Mouse (Mus musculus): Measurements from ENCODE around the gene Psme2. TPM values are rescaled to one million over a fixed set of nuclear protein-coding genes. Genes with fewer than 3 reads are reported as not detected.

Psme2 gene
- polyA plus RNA-seq, 1 experiment from 2014 or later: 249 TPM

Other genes with a start within 250 kb of the Psme2 start
- gene Dhrs4, start 112.4 kb downstream of the Psme2 start, polyA plus RNA-seq (2014; fragmentation: Nextera tagmentation; extraction: Ambion mirVana): 46.9 and 47.4 TPM in 2 replicates
- 3.4 and 3.9 TPM in 2 replicates for gene Carmil3, start 100.5 kb downstream of the Psme2 start, polyA plus RNA-seq (2014; fragmentation: Nextera tagmentation; extraction: Ambion mirVana)
- gene Cpne6, start 80.7 kb downstream of the Psme2 start, polyA plus RNA-seq (2014; fragmentation: Nextera tagmentation; extraction: Ambion mirVana): 3.7 and 5.2 TPM in 2 replicates
- not detected in 2 replicates for gene Nrl, start 66.1 kb downstream of the Psme2 start, polyA plus RNA-seq (2014; fragmentation: Nextera tagmentation; extraction: Ambion mirVana)
- gene Pck2, start 50.8 kb downstream of the Psme2 start, polyA plus RNA-seq (2014; fragmentation: Nextera tagmentation; extraction: Ambion mirVana): 28.1 and 32.7 TPM in 2 replicates
- gene Dcaf11, start 31.1 kb downstream of the Psme2 start, polyA plus RNA-seq (2014; fragmentation: Nextera tagmentation; extraction: Ambion mirVana): 55.1 and 57.7 TPM in 2 replicates
- gene A730061H03Rik, start 30.7 kb downstream of the Psme2 start, polyA plus RNA-seq (2014; fragmentation: Nextera tagmentation; extraction: Ambion mirVana): 1.1 and 1.2 TPM in 2 replicates
- gene Fitm1, start 15.5 kb downstream of the Psme2 start, polyA plus RNA-seq (2014; fragmentation: Nextera tagmentation; extraction: Ambion mirVana): 36.5 and 46.9 TPM in 2 replicates
- gene Psme1, start 13.0 kb downstream of the Psme2 start, polyA plus RNA-seq (2014; fragmentation: Nextera tagmentation; extraction: Ambion mirVana): 119 and 123 TPM in 2 replicates
- gene Emc9, start 5.8 kb downstream of the Psme2 start, polyA plus RNA-seq (2014; fragmentation: Nextera tagmentation; extraction: Ambion mirVana): 9.9 and 12.6 TPM in 2 replicates
- 11.7 and 13.7 TPM in 2 replicates for gene Rnf31, start 595 bp upstream of the Psme2 start, polyA plus RNA-seq (2014; fragmentation: Nextera tagmentation; extraction: Ambion mirVana)
- 10.8 and 12.1 TPM in 2 replicates for gene Irf9, start 12.5 kb upstream of the Psme2 start, polyA plus RNA-seq (2014; fragmentation: Nextera tagmentation; extraction: Ambion mirVana)
- 2.0 and 2.3 TPM in 2 replicates for gene Rec8, start 26.9 kb upstream of the Psme2 start, polyA plus RNA-seq (2014; fragmentation: Nextera tagmentation; extraction: Ambion mirVana)
- 127 and 134 TPM in 2 replicates for gene Ipo4, start 44.8 kb upstream of the Psme2 start, polyA plus RNA-seq (2014; fragmentation: Nextera tagmentation; extraction: Ambion mirVana)
- gene Gm49378, start 46.8 kb upstream of the Psme2 start, polyA plus RNA-seq (2014; fragmentation: Nextera tagmentation; extraction: Ambion mirVana): 0.79 and 2.8 TPM in 2 replicates
- gene Tm9sf1, start 52.7 kb upstream of the Psme2 start, polyA plus RNA-seq (2014; fragmentation: Nextera tagmentation; extraction: Ambion mirVana): 106 and 108 TPM in 2 replicates
- gene Tssk4, start 59.1 kb upstream of the Psme2 start, polyA plus RNA-seq (2014; fragmentation: Nextera tagmentation; extraction: Ambion mirVana): 0.97 and 1.0 TPM in 2 replicates
- gene Mdp1, start 69.4 kb upstream of the Psme2 start, polyA plus RNA-seq (2014; fragmentation: Nextera tagmentation; extraction: Ambion mirVana): 42.6 and 48.3 TPM in 2 replicates
- gene Gmpr2, start 80.8 kb upstream of the Psme2 start, polyA plus RNA-seq (2014; fragmentation: Nextera tagmentation; extraction: Ambion mirVana): 49.6 and 54.8 TPM in 2 replicates
- gene Nedd8, start 81.0 kb upstream of the Psme2 start, polyA plus RNA-seq (2014; fragmentation: Nextera tagmentation; extraction: Ambion mirVana): 524 and 534 TPM in 2 replicates
- gene Tinf2, start 90.7 kb upstream of the Psme2 start, polyA plus RNA-seq (2014; fragmentation: Nextera tagmentation; extraction: Ambion mirVana): 32.2 and 36.2 TPM in 2 replicates
- 7.1 and 8.0 TPM in 2 replicates for gene Tgm1, start 122.8 kb upstream of the Psme2 start, polyA plus RNA-seq (2014; fragmentation: Nextera tagmentation; extraction: Ambion mirVana)
- 20.7 and 20.9 TPM in 2 replicates for gene Rabggta, start 131.2 kb upstream of the Psme2 start, polyA plus RNA-seq (2014; fragmentation: Nextera tagmentation; extraction: Ambion mirVana)
- 76.5 and 83.8 TPM in 2 replicates for gene Dhrs1, start 154.6 kb upstream of the Psme2 start, polyA plus RNA-seq (2014; fragmentation: Nextera tagmentation; extraction: Ambion mirVana)
- gene Nop9, start 154.6 kb upstream of the Psme2 start, polyA plus RNA-seq (2014; fragmentation: Nextera tagmentation; extraction: Ambion mirVana): 32.6 and 36.9 TPM in 2 replicates
- 0.33 and 0.59 TPM in 2 replicates for gene Cideb, start 167.3 kb upstream of the Psme2 start, polyA plus RNA-seq (2014; fragmentation: Nextera tagmentation; extraction: Ambion mirVana)
- 0.47 and 0.51 TPM in 2 replicates for gene Ltb4r2, start 170.3 kb upstream of the Psme2 start, polyA plus RNA-seq (2014; fragmentation: Nextera tagmentation; extraction: Ambion mirVana)
- 0.24 and 0.56 TPM in 2 replicates for gene Ltb4r1, start 174.8 kb upstream of the Psme2 start, polyA plus RNA-seq (2014; fragmentation: Nextera tagmentation; extraction: Ambion mirVana)
- gene Adcy4, start 193.0 kb upstream of the Psme2 start, polyA plus RNA-seq (2014; fragmentation: Nextera tagmentation; extraction: Ambion mirVana): 13.4 and 16.2 TPM in 2 replicates
- gene Ripk3, start 197.8 kb upstream of the Psme2 start, polyA plus RNA-seq (2014; fragmentation: Nextera tagmentation; extraction: Ambion mirVana): 32.0 and 35.3 TPM in 2 replicates
- gene Nfatc4, start 232.0 kb upstream of the Psme2 start, polyA plus RNA-seq (2014; fragmentation: Nextera tagmentation; extraction: Ambion mirVana): 56.5 and 74.7 TPM in 2 replicates